Mouse (Mus musculus): ENCODE data around the gene Gpr156.
"Not testable (repeated sequence)": the region's sequence is repeated elsewhere in the genome, so short reads cannot be mapped to it uniquely, and the experiment has no call there.

GRCm38 (mm10) chr16:38038101-38038500, 121.8 kb downstream of the Gpr156 start:
- not testable (repeated sequence) for TF ChIP-seq CTCF (conservative IDR thresholded peaks at IDR 0.05; ENCODE audit: low read length); POU5F1 (IDR thresholded peaks at IDR 0.05; ENCODE audit: borderline replicate concordance, low read length)

Measured in E14TG2a.4 (cell line).